Mouse (Mus musculus) gastrocnemius, postnatal 14 days (tissue): ENCODE measurements at regions not wholly inside any gene's neighbourhood (a gene's known extent, or its start where the extent isn't known, plus 50 kb on each side); places are given as distances from the start of the nearest gene placed in this dataset.

Experiments used
- DNase-seq: peaks from one replicate; pipeline ENCODE4 v3.0.0; 2021; ENCODE audit warnings: mixed read lengths
- intact Hi-C: fragments of 180-260 bp; cut with DNase I; formaldehyde crosslinking; loops from one replicate; pipeline ENCODE4 v1.15.1; 2025; ENCODE audit warnings: low total_unique reads

- DNase-seq: no peak
- intact Hi-C loops: no loop called here
Observed at GRCm38 (mm10) chr13:25451917-25452316, 181.6 kb upstream of the Nrsn1 start.

- intact Hi-C loops: no loop called here
- no peak for DNase-seq
Observed at GRCm38 (mm10) chr13:25451357-25451861, 181.1 kb upstream of the Nrsn1 start.

- intact Hi-C loops: no loop called here
Observed at GRCm38 (mm10) chr13:25429701-25430418, 159.6 kb upstream of the Nrsn1 start.

GRCm38 (mm10) chr13:25403182-25403795 lies 133.0 kb upstream of the Nrsn1 start:
- no peak for DNase-seq
- intact Hi-C loops: no loop called here

More at GRCm38 (mm10) chr13:25429701-25430418, 159.6 kb upstream of the Nrsn1 start:
- no peak for DNase-seq

- DNase-seq: no peak
- intact Hi-C loops: no loop called here
Observed at GRCm38 (mm10) chr13:25402691-25403090, 132.4 kb upstream of the Nrsn1 start.

GRCm38 (mm10) chr13:25401936-25402504 lies 131.7 kb upstream of the Nrsn1 start:
- DNase-seq: no peak
- intact Hi-C loops: no loop called here

- intact Hi-C loops: no loop called here
- DNase-seq: no peak
Observed at GRCm38 (mm10) chr13:25392770-25393290, 122.5 kb upstream of the Nrsn1 start.

- intact Hi-C loops: no loop called here
- no peak for DNase-seq
Observed at GRCm38 (mm10) chr13:25362627-25362967, 92.3 kb upstream of the Nrsn1 start.

- DNase-seq: no peak
- intact Hi-C loops: no loop called here
Observed at GRCm38 (mm10) chr13:25361850-25362626, 91.7 kb upstream of the Nrsn1 start.

GRCm38 (mm10) chr13:25347558-25347957 lies 77.3 kb upstream of the Nrsn1 start:
- no peak for DNase-seq
- intact Hi-C loops: no loop called here

- intact Hi-C loops: no loop called here
- DNase-seq: no peak
Observed at GRCm38 (mm10) chr13:25343309-25343708, 73.0 kb upstream of the Nrsn1 start.

- DNase-seq: no peak
- intact Hi-C loops: no loop called here
Observed at GRCm38 (mm10) chr13:25341826-25342225, 71.5 kb upstream of the Nrsn1 start.

- intact Hi-C loops: no loop called here
- DNase-seq: no peak
Observed at GRCm38 (mm10) chr13:25333803-25334202, 63.5 kb upstream of the Nrsn1 start.
